Mouse (Mus musculus) C2C12 (cell line): ENCODE results near the gene Capns1. TPM values are rescaled to one million over a fixed set of nuclear protein-coding genes. Genes with fewer than 3 reads are reported as not detected.

Source experiments
- H3K27me3 ChIP-seq: one replicate; pipeline ENCODE4 v1.6.1; 2011; ENCODE audit not compliant: control insufficient read depth, insufficient read depth, insufficient read length
- H3K36me3 ChIP-seq: one replicate; pipeline ENCODE4 v1.6.1; 2011; ENCODE audit not compliant: control insufficient read depth, insufficient read depth
- H3K4me3 ChIP-seq: one replicate; pipeline ENCODE4 v1.5.1; 2011; ENCODE audit warnings: mild to moderate bottlenecking, control low read depth; ENCODE audit not compliant: poor library complexity, insufficient read depth, severe bottlenecking
- H3K79me2 ChIP-seq: one replicate; pipeline ENCODE4 v1.6.1; 2011; ENCODE audit not compliant: control insufficient read depth, insufficient read depth
- H3K79me3 ChIP-seq: one replicate; pipeline ENCODE4 v1.6.1; 2011; ENCODE audit warnings: low read depth, control low read depth
- H3ac ChIP-seq: one replicate; pipeline ENCODE3; 2011; ENCODE audit warnings: low read depth; ENCODE audit not compliant: control insufficient read depth, insufficient read length
- CEBPB ChIP-seq: IDR thresholded peaks from one replicate; pipeline ENCODE4 v1.6.1; 2011; ENCODE audit warnings: low read depth, mild to moderate bottlenecking, control low read depth, moderate library complexity
- CTCF ChIP-seq: IDR thresholded peaks from one replicate; pipeline ENCODE4 v1.5.1; 2011; ENCODE audit not compliant: control insufficient read depth, insufficient read depth, insufficient read length
- FOSL1 ChIP-seq: IDR thresholded peaks from one replicate; pipeline ENCODE4 v1.8.0; 2011; ENCODE audit warnings: mild to moderate bottlenecking, low read length; ENCODE audit not compliant: poor library complexity, insufficient read depth, severe bottlenecking
- MAX ChIP-seq: IDR thresholded peaks from one replicate; pipeline ENCODE4 v1.6.1; 2011; ENCODE audit warnings: mild to moderate bottlenecking, control low read depth
- MYOD1 ChIP-seq: IDR thresholded peaks from one replicate; pipeline ENCODE4 v1.6.1; 2011; ENCODE audit warnings: low read depth; ENCODE audit not compliant: control insufficient read depth, insufficient read length
- MYOG ChIP-seq: IDR thresholded peaks from one replicate; pipeline ENCODE4 v1.6.1; 2011; ENCODE audit not compliant: control insufficient read depth, insufficient read length; ENCODE audit errors: extremely low read depth
- USF1 ChIP-seq: IDR thresholded peaks from one replicate; pipeline ENCODE4 v1.6.1; 2011; ENCODE audit warnings: low read depth, mild to moderate bottlenecking, control low read depth, moderate library complexity
- polyA plus RNA-seq: library from polyadenylated mRNA; unstranded; fragments of >200 nt; fragmentation: generic; extraction: Trizol; gene quantifications from one replicate; pipeline ENCODE4 v1.2.1, GENCODE M21; 2012; ENCODE audit warnings: missing spikeins

Gene Capns1
- polyA plus RNA-seq, 1 experiment = 588 TPM

DNA sequence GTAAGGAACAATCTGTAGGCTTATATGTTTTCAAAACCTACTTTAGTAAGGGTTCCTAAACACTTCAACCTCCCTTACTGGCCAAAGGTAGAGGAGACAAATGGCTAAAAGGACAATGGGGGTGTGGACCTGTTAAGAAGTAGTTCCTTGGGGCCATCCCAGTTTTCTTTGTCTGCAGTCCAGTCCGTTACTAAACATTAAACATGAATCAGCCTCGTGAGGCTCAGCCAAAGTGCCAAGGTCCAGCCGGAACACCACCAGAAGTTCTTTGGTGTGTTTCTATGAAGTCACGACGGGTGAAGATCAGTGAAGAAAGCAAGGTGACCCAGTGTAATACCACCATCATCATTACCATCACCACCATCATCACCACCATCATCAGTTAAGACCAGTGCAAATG lies 51.6 kb downstream of the Capns1 start:
- no peaks in the 10 kb centered on the region for H3K27me3 ChIP-seq
- no peak overlapping the region for H3K4me3 ChIP-seq
- no peaks in the 10 kb centered on the region for H3K79me2 ChIP-seq
- H3K79me3 ChIP-seq = peaks cover 2% of the 10 kb centered on the region
- no peak overlapping the region for H3ac ChIP-seq
- H3K36me3 ChIP-seq = no peaks in the 10 kb centered on the region
- TF ChIP-seq CEBPB = no peak
- no peak for TF ChIP-seq FOSL1
- TF ChIP-seq MAX = no peak
- TF ChIP-seq MYOD1 = no peak
- no peak for TF ChIP-seq CTCF
- no peak for TF ChIP-seq USF1
- no peak for TF ChIP-seq MYOG

DNA sequence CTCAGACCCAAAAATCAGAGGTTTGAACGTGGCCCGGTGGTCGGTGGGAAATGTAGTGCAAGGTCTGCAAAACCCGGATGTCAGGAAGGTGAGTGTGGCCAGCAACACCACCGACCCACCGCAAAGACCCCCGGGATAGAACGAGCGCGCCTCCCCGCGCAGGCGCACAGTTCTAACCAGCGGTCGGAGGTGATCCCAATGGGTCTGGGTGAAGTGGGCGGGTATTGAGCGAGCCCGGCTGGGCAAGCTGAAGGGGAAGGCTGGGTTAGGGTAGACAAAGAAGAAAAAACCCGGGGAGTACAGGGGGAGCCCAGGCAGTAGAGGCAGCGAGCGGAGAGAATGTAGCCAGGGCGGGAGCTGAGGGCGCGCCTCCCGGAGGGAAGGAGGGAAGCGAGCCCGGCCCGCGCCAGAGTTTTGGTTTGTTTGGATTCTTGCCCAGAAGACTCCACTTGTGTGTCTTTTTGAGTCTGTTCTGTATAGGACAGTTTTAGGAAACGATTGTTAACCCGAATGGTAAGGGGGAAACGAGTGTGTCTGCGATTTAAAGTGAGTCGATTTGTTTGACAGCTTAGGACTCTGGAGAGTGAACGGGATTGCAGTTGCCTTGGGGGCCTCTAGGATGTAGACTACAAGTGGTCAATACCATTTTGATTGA lies 54.9 kb downstream of the Capns1 start:
- TF ChIP-seq FOSL1 = no peak
- TF ChIP-seq MYOG = no peak
- no peak for TF ChIP-seq CEBPB
- no peak for TF ChIP-seq MAX
- TF ChIP-seq CTCF = no peak
- TF ChIP-seq USF1 = no peak
- TF ChIP-seq MYOD1 = no peak
- H3K36me3 ChIP-seq = peaks cover 6% of the 10 kb centered on the region
- H3K27me3 ChIP-seq = no peaks in the 10 kb centered on the region
- H3K79me2 ChIP-seq = no peaks in the 10 kb centered on the region
- H3K79me3 ChIP-seq = peaks cover 6% of the 10 kb centered on the region
- H3ac ChIP-seq = no peak overlapping the region
- no peak overlapping the region for H3K4me3 ChIP-seq

DNA sequence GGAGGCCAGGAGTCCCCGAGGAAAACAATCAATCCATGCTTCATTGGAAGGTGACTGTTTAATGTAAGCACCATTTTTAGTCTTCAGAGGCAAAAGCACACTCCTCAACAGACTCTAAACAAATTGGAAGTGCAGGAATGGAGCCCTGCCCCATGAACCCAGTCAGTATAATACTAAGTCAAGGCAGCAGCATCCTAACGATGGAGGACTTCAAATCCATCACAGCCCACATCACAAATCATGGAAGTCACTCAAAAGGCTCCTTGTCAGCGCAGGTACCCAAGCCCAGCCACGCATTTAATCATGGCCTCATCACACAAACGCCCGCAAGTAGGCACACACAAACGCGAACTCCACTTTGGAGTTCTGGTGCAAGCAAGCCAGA lies 55.4 kb downstream of the Capns1 start:
- Histone ChIP-seq H3K79me2 (no peaks in the 10 kb centered on the region), H3K36me3 (peaks cover 6% of the 10 kb centered on the region), H3ac (no peak overlapping the region), H3K79me3 (peaks cover 9% of the 10 kb centered on the region), H3K4me3 (no peak overlapping the region), H3K27me3 (no peaks in the 10 kb centered on the region)
- TF ChIP-seq CTCF = no peak
- no peak for TF ChIP-seq MAX
- TF ChIP-seq CEBPB = no peak
- TF ChIP-seq MYOG = no peak
- no peak for TF ChIP-seq FOSL1
- TF ChIP-seq MYOD1 = no peak
- no peak for TF ChIP-seq USF1

Other genes starting within 250 kb of the Capns1 start
- gene Zfp74, start 244.7 kb downstream of the Capns1 start, polyA plus RNA-seq = 1.9 TPM
- 11.0 TPM for gene Zfp568, start 214.9 kb downstream of the Capns1 start, polyA plus RNA-seq
- 0.40 TPM for gene Zfp14, start 147.4 kb downstream of the Capns1 start, polyA plus RNA-seq
- gene Zfp82, start 125.9 kb downstream of the Capns1 start, polyA plus RNA-seq = 2.0 TPM
- gene Gm26920, start 108.4 kb downstream of the Capns1 start, polyA plus RNA-seq = 0.05 TPM
- 3.1 TPM for gene Zfp566, start 108.3 kb downstream of the Capns1 start, polyA plus RNA-seq
- 8.6 TPM for gene Zfp260, start 104.0 kb downstream of the Capns1 start, polyA plus RNA-seq
- 3.8 TPM for gene Zfp382, start 76.9 kb downstream of the Capns1 start, polyA plus RNA-seq
- gene Zfp146, start 29.1 kb downstream of the Capns1 start, polyA plus RNA-seq = 15.8 TPM
- 7.9 TPM for gene Cox7a1, start 14.7 kb downstream of the Capns1 start, polyA plus RNA-seq
- gene Polr2i, start 33.1 kb upstream of the Capns1 start, polyA plus RNA-seq = 175 TPM
- 180 TPM for gene Tbcb, start 33.5 kb upstream of the Capns1 start, polyA plus RNA-seq
- not detected for gene Ovol3, start 36.9 kb upstream of the Capns1 start, polyA plus RNA-seq
- 0.07 TPM for gene Thap8, start 81.3 kb upstream of the Capns1 start, polyA plus RNA-seq
- gene Wdr62, start 81.6 kb upstream of the Capns1 start, polyA plus RNA-seq = 12.8 TPM
- gene Clip3, start 92.9 kb upstream of the Capns1 start, polyA plus RNA-seq = 40.6 TPM
- 28.7 TPM for gene Alkbh6, start 109.9 kb upstream of the Capns1 start, polyA plus RNA-seq
- gene Syne4, start 116.0 kb upstream of the Capns1 start, polyA plus RNA-seq = 0.20 TPM
- gene E130208F15Rik, start 122.9 kb upstream of the Capns1 start, polyA plus RNA-seq = 0.81 TPM
- gene Sdhaf1, start 125.1 kb upstream of the Capns1 start, polyA plus RNA-seq = 9.9 TPM
- 0.20 TPM for gene Lrfn3, start 164.0 kb upstream of the Capns1 start, polyA plus RNA-seq
- gene Tyrobp, start 214.9 kb upstream of the Capns1 start, polyA plus RNA-seq = not detected
- not detected for gene Hcst, start 221.0 kb upstream of the Capns1 start, polyA plus RNA-seq
- gene Nfkbid, start 222.9 kb upstream of the Capns1 start, polyA plus RNA-seq = 0.04 TPM
- gene Aplp1, start 246.7 kb upstream of the Capns1 start, polyA plus RNA-seq = 0.29 TPM